Mouse (Mus musculus) spleen, adult 2 months (tissue): ENCODE results near the gene Cpm.

Experiments used
- CTCF ChIP-seq: fragments of 200-500 bp; IDR thresholded peaks from 2 replicates; pipeline ENCODE4 v1.5.1; 2011; ENCODE audit warnings: mild to moderate bottlenecking, inconsistent platforms; ENCODE audit not compliant: insufficient read depth, insufficient read length, insufficient replicate concordance; ENCODE audit errors: extremely low read depth
- POLR2A ChIP-seq: fragments of 200-500 bp; IDR thresholded peaks from 2 replicates; pipeline ENCODE4 v1.6.1; 2011; ENCODE audit warnings: low read depth, low read length, inconsistent platforms

- no peak for TF ChIP-seq CTCF
- no peak for TF ChIP-seq POLR2A
These were observed 103.8 kb downstream of the Cpm start for GRCm38 (mm10) chr10:117732962-117733592.
